Mouse (Mus musculus) ES-E14 (cell line): ENCODE data around the gene Slit3.
A peak's percentile ranks its signal among the peaks of the same experiment; 100 is the strongest.

ENCODE experiments used
- MAFK ChIP-seq: IDR thresholded peaks from 2 replicates; pipeline ENCODE4 v1.6.1; 2014; ENCODE audit warnings: mild to moderate bottlenecking, low read depth, low read length, inconsistent platforms; ENCODE audit not compliant: insufficient read depth
- ZC3H11A ChIP-seq: IDR thresholded peaks from 2 replicates; pipeline ENCODE4 v1.6.1; 2012; ENCODE audit warnings: low read depth, mild to moderate bottlenecking, inconsistent platforms, low read length, borderline replicate concordance
- ZNF384 ChIP-seq: IDR thresholded peaks from 2 replicates; pipeline ENCODE4 v1.6.1; 2012; ENCODE audit warnings: low read depth, low read length, inconsistent platforms

DNA sequence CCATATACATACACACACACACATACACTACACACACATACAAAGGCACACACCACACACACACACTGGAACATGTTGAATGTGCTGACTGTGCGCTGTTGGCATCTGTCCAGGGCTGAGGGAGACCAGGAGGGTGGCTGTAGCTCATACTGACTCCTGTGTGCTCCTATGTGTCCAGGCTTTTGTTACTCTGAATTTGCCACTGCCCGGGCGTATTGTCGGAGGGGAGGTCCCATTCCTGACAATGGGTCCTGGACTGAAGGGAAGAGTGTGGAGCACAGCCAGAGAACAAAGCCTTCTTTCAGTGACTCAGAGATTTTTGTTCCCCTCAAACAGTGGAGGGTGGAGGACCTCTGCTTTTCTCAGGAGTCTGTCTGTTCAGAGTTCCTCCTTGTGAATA is 402.7 kb downstream of the Slit3 start:
- TF ChIP-seq ZNF384 (no peak), MAFK (peak; percentile 86), ZC3H11A (no peak)
